Mouse (Mus musculus) erythroblast, adult 5-6 weeks (primary cell): ENCODE results near the gene Atp6v1e2. TPM values are rescaled to one million over a fixed set of nuclear protein-coding genes. Genes with fewer than 3 reads are reported as not detected.

ENCODE experiments used
- ATAC-seq: replicated peaks from 2 replicates; pipeline ENCODE4 v1.8.0; 2016; ENCODE audit warnings: moderate number of reproducible peaks, mild to moderate bottlenecking, moderate TSS enrichment, inconsistent platforms; ENCODE audit not compliant: poor library complexity, low FRiP score, severe bottlenecking
- total RNA-seq, 2 experiments: library from RNA; stranded (forward) in 1 of 2; stranded (reverse) in 1 of 2; fragments of 150-400 nt in 1 of 2; fragments of 200-764, 138-1000 nt in 1 of 2; gene quantifications; 2 replicates each; pipeline versions ENCODE4 v1.2.3 to v1.2.4; 2015 to 2017; ENCODE audit warnings: low replicate concordance in 2 of 2

Gene Atp6v1e2
- not detected in 2 replicates for total RNA-seq (2015; ENCODE audit: low replicate concordance)
- not detected in 2 replicates for total RNA-seq (2017; ENCODE audit: low replicate concordance)

- no peak for ATAC-seq
These were observed at the start of gene Atp6v1e2 for GRCm38 (mm10) chr17:86947840-86948796. Atp6v1e2 (minus strand) TSS chr17:86947897.

GRCm38 (mm10) chr17:86997323-86997722 lies 49.6 kb upstream of the Atp6v1e2 start:
- no peak for ATAC-seq

- ATAC-seq = no peak
These were observed 43.6 kb upstream of the Atp6v1e2 start for GRCm38 (mm10) chr17:86991306-86991705.

GRCm38 (mm10) chr17:86988601-86989184 lies 41.0 kb upstream of the Atp6v1e2 start:
- no peak for ATAC-seq

- ATAC-seq = no peak
These were observed 40.5 kb upstream of the Atp6v1e2 start for GRCm38 (mm10) chr17:86988161-86988560.

GRCm38 (mm10) chr17:86986449-86987138 lies 38.9 kb upstream of the Atp6v1e2 start:
- no peak for ATAC-seq

GRCm38 (mm10) chr17:86982497-86982896 lies 34.8 kb upstream of the Atp6v1e2 start:
- no peak for ATAC-seq

GRCm38 (mm10) chr17:86981701-86982100 lies 34.0 kb upstream of the Atp6v1e2 start:
- no peak for ATAC-seq

GRCm38 (mm10) chr17:86981205-86981604 lies 33.5 kb upstream of the Atp6v1e2 start:
- no peak for ATAC-seq

GRCm38 (mm10) chr17:86978496-86978895 lies 30.8 kb upstream of the Atp6v1e2 start:
- no peak for ATAC-seq

GRCm38 (mm10) chr17:86976387-86976786 lies 28.7 kb upstream of the Atp6v1e2 start:
- ATAC-seq = no peak

- no peak for ATAC-seq
These were observed 25.4 kb upstream of the Atp6v1e2 start for GRCm38 (mm10) chr17:86973097-86973496.

- ATAC-seq = no peak
These were observed 24.2 kb upstream of the Atp6v1e2 start for GRCm38 (mm10) chr17:86971860-86972259.

- ATAC-seq = no peak
These were observed 23.3 kb upstream of the Atp6v1e2 start for GRCm38 (mm10) chr17:86971036-86971435.

- ATAC-seq = no peak
These were observed 22.5 kb upstream of the Atp6v1e2 start for GRCm38 (mm10) chr17:86970026-86970750.

GRCm38 (mm10) chr17:86969582-86969981 lies 21.9 kb upstream of the Atp6v1e2 start:
- no peak for ATAC-seq

- no peak for ATAC-seq
These were observed 20.9 kb upstream of the Atp6v1e2 start for GRCm38 (mm10) chr17:86968581-86968980.

GRCm38 (mm10) chr17:86967536-86968525 lies 20.1 kb upstream of the Atp6v1e2 start:
- ATAC-seq = no peak

GRCm38 (mm10) chr17:86967048-86967447 lies 19.4 kb upstream of the Atp6v1e2 start:
- ATAC-seq = no peak
